Mouse (Mus musculus) lung, postnatal 0 days (tissue): Measurements from ENCODE around the gene Olfr270.

Experiments
- CTCF ChIP-seq: IDR thresholded peaks from 2 replicates; pipeline ENCODE4 v1.5.1; 2016; ENCODE audit warnings: antibody characterized with exemption, mild to moderate bottlenecking
- EP300 ChIP-seq: IDR thresholded peaks from 2 replicates; pipeline ENCODE4 v1.6.1; 2016; ENCODE audit warnings: antibody characterized with exemption, mild to moderate bottlenecking, control low read depth

GRCm38 (mm10) chr4:53009871-53010270 lies 45.5 kb downstream of the Olfr270 start:
- TF ChIP-seq CTCF (no peak), EP300 (no peak)
